Mouse (Mus musculus): ENCODE measurements around the gene Gpr165.

The Gpr165 gene

DNA sequence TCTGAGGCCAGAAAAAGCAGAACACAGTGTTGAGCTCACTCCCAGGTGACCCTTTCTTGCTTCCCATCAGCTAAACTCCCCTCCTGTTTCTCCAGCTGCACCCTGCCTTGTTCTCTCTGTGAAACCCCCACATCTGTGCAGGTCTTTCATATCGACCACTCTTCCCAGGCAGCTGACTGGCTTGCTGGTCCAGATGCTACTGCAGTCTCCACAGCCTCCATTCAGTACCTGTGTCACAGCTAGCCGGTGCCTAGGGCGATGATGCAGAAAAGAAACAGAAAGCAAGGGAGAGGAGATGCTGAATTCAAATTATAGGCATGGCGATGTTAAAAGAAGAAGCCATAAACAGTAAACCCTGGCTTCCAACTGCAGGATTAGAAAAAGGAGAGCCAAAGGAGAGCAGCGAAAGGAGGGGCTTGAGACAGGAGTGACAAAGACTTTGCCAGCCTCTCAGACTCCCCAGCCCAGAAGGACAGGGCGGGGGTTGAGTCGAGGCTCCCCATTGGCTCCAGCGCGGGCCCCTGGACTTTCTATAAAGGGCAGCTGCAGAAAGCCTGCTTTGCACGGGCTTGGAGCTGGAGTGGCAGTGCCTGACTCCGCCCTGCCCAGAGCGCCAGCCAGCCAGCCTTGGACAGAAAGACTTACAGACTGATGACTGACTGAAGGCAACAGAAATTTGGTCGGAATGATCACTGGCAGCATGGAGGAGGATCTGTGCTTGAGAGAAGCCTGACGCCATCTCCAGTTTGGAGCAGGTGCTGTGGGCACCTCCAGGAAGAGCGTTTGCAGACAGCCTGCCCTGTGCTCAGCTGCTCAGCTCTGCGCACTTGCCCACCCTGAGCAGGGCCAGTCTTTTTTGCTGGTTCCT, at the start of gene Gpr165:
Gene Gpr165, plus strand, starts transcription at position 535 of the 868 bp plus-strand sequence.
- DNase-seq, result peak; percentile 80

DNA sequence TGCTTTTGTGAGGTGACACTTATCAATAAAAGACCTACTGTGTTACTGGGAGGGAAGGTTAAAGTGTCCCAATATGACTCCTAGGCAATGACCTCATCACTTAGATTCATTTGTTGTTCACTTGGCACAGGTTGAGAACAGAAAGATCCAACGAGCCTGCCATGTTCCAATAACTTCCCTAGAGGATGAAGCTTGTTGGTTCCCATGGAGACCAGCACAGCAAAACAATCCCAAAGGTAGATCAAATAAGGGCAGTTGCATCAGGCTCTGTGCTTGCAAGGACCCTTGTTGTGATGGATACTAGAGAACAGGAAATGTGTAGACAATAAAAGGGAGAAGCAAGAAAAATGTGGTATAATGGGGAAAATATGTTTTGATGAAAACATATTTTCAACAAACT, 38.4 kb upstream of the Gpr165 start:
- DNase-seq, result no peak
